Mouse (Mus musculus) hindbrain, embryonic 12.5 days (tissue): Measurements from ENCODE around the gene Dbi. TPM values are rescaled to one million over a fixed set of nuclear protein-coding genes. Genes with fewer than 3 reads are reported as not detected.

Experiments used
- ATAC-seq: fragments of 200-750 bp; cut with Nextera tagmentation; 2 replicates; pipeline ENCODE4 v1.8.0; 2017; ENCODE audit warnings: moderate TSS enrichment; ENCODE audit not compliant: low FRiP score
- H3K27ac ChIP-seq: fragments of 300-500 bp; sonication (generic); 2 replicates; pipeline ENCODE4 v1.5.1; 2016; ENCODE audit warnings: mild to moderate bottlenecking
- H3K27me3 ChIP-seq: fragments of 300-500 bp; sonication (generic); 2 replicates; pipeline ENCODE4 v1.6.1; 2016; ENCODE audit warnings: mild to moderate bottlenecking
- H3K36me3 ChIP-seq: fragments of 300-500 bp; sonication (generic); 2 replicates; pipeline ENCODE4 v1.6.1; 2016; ENCODE audit warnings: mild to moderate bottlenecking
- H3K4me1 ChIP-seq: fragments of 300-500 bp; sonication (generic); 2 replicates; pipeline ENCODE4 v1.6.1; 2016
- H3K4me2 ChIP-seq: fragments of 300-500 bp; sonication (generic); replicated peaks from 2 replicates; pipeline ENCODE4 v1.6.1; 2016; ENCODE audit warnings: mild to moderate bottlenecking
- H3K4me3 ChIP-seq: fragments of 300-500 bp; sonication (generic); 2 replicates; pipeline ENCODE4 v1.5.1; 2016; ENCODE audit warnings: mild to moderate bottlenecking
- H3K9ac ChIP-seq: fragments of 300-500 bp; sonication (generic); 2 replicates; pipeline ENCODE4 v1.6.1; 2016; ENCODE audit warnings: mild to moderate bottlenecking, moderate library complexity
- H3K9me3 ChIP-seq: fragments of 300-500 bp; sonication (generic); replicated peaks from 2 replicates; pipeline ENCODE4 v1.6.1; 2016; ENCODE audit warnings: mild to moderate bottlenecking
- WGBS: fragments of 180-500 bp; shearing (Covaris S2); methylation state at CpG from one replicate; pipeline ENCODE4 v1.1.7; 2016; 5-methylcytosine and 5-hydroxymethylcytosine counted together
- polyA plus RNA-seq: library from polyadenylated mRNA; unstranded; fragments of >200 nt; fragmentation: Nextera tagmentation; extraction: Ambion mirVana; gene quantifications from 2 replicates; pipeline ENCODE4 v1.2.1, GENCODE M21; 2016

The Dbi gene
- polyA plus RNA-seq, 1 experiment from 2014 or later: 680 TPM

DNA sequence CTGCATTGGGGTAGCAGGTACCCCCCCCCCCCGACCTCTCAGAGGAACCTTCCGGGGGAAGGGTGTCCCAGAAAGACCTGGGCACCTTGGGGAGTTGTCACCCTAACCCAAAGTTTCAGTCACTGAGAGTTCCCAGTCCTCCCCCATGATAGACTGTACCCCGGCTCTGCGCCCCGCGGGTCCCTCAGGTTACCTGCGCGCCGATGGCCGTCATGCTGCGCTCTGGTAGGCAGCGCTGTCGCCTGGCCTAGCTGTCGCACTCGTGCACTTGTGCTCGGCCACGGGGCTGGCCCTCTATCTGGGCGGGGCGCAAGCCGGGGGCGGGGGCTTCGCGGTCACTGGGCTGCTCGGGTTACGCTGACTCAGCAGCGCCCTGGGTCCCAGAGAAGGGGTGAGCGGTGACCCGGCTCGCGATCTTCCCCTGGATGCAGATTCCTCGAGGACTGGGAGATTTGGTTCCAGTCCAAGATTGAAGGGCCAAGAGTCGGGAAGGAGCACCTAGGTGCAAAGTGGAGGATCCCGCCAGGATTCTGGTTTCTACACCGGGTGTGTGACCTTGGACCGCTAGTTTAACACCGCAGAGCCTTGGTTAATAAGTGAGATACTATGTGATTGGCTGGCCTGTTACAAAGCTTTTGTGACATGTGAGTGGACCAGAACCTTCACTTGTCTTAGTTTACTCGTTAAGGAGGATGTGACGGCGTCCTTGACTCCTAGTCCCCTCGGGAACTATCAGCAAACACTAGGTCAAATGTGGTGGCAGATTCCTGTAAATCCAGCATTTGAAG is 47.2 kb downstream of the Dbi start, which contains the start of gene Tmem37:
Gene Tmem37 (minus strand): TSS at position 556 of the 788 bp plus-strand sequence.
- peaks cover 21% of the 10 kb centered on the region for H3K4me1 ChIP-seq
- peak within 1 kb of the TSS; percentile 90 for H3K4me2 ChIP-seq
- 2% methylated on average over 40 of the region's 40 CpGs for WGBS
- no peak within 1 kb of the TSS for H3K27ac ChIP-seq
- peak; percentile 57; the same call in 1 of the 2 replicates for ATAC-seq
- no peaks in the 10 kb centered on the region for H3K36me3 ChIP-seq
- peaks cover 41% of the 10 kb centered on the region for H3K27me3 ChIP-seq
- peak within 1 kb of the TSS; percentile 38 for H3K4me3 ChIP-seq
- H3K9me3 ChIP-seq: no peaks in the 10 kb centered on the region
- H3K9ac ChIP-seq: peak within 1 kb of the TSS; percentile 51

DNA sequence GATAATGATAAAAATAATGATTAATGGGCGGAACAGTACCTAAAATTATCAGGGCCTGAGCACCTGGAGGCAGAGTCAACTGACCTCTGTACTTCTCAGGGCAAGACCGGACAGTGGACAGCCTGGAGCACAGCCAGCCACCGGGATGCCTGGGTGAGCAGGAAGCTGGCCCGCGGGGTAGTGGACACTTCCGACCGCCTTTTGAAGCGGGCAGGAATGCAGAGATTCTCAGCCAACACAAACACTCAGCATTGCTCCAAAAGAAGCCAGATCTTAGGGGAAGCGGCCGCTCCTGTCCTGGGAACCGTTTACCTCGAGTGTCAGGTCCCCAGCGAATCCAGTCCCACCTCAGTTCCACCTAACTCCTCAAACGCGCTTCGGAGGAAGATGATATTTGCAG is 48.0 kb downstream of the Dbi start:
- ATAC-seq: no peak
- H3K36me3 ChIP-seq: no peaks in the 10 kb centered on the region
- no peak overlapping the region for H3K27ac ChIP-seq
- peak overlapping the region; percentile 38; the same call in 1 of the 2 replicates for H3K4me3 ChIP-seq
- 15% methylated on average over 16 of the region's 16 CpGs for WGBS
- H3K4me1 ChIP-seq: peaks cover 21% of the 10 kb centered on the region
- H3K9me3 ChIP-seq: no peaks in the 10 kb centered on the region
- peak overlapping the region; percentile 51 for H3K9ac ChIP-seq
- H3K4me2 ChIP-seq: peak overlapping the region; percentile 90
- H3K27me3 ChIP-seq: peaks cover 41% of the 10 kb centered on the region

- Histone ChIP-seq H3K4me3 (no peak overlapping the region), H3K9ac (no peak overlapping the region), H3K4me2 (no peak overlapping the region), H3K4me1 (peaks cover 17% of the 10 kb centered on the region), H3K27me3 (peaks cover 41% of the 10 kb centered on the region), H3K9me3 (no peaks in the 10 kb centered on the region), H3K36me3 (no peaks in the 10 kb centered on the region), H3K27ac (no peak overlapping the region)
- no peak for ATAC-seq
- 85% methylated on average over 4 of the region's 4 CpGs for WGBS
Measured at GRCm38 (mm10) chr1:120071133-120071532, 49.7 kb downstream of the Dbi start.

DNA sequence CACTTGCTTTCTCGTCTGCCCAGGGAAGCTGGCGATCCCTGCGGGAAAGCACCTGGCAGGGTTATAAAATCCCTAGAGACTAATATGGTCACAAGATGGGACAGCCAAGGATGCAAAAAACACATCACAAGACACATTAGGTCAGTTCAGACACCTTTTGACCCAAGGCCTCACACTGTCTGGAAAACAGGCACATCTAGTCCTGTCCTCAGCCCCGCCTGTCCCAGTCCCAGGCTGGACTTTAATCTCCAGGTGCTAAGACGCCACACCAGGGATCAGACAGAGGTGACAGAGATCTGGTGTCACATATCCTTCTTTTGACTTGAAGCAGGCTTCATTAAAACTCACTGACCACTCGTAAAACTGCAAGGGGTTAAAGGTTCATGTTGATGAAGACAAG is 50.7 kb downstream of the Dbi start:
- Histone ChIP-seq H3K4me2 (no peak overlapping the region), H3K27ac (no peak overlapping the region), H3K9ac (no peak overlapping the region), H3K36me3 (no peaks in the 10 kb centered on the region), H3K4me1 (peaks cover 17% of the 10 kb centered on the region), H3K4me3 (no peak overlapping the region), H3K9me3 (no peaks in the 10 kb centered on the region), H3K27me3 (peaks cover 40% of the 10 kb centered on the region)
- 61% methylated on average over 6 of the region's 6 CpGs for whole genome bisulfite sequencing
- no peak for ATAC-seq

DNA sequence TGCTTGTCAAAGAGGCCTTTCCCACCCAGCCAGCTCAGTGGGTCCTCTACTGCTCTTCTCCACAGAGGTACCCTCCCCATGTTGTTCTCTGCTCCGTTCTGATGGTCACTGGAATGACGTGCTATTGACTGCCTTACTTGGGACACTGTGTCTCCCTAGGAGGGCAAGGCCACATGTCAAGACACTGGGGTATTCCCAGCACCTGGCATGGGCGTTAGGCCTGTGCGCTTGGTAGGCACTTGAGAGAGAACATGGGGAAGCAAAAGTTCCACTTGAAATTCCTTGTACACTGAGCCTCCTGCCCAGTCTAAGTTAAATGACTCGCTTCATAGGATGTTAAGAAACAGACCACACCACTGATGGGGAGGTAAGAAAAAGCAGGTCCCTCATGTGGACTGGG is 51.8 kb downstream of the Dbi start:
- Histone ChIP-seq H3K4me1 (peaks cover 16% of the 10 kb centered on the region), H3K9ac (no peak overlapping the region), H3K4me3 (no peak overlapping the region), H3K36me3 (no peaks in the 10 kb centered on the region), H3K27ac (no peak overlapping the region), H3K9me3 (no peaks in the 10 kb centered on the region), H3K27me3 (peaks cover 30% of the 10 kb centered on the region), H3K4me2 (no peak overlapping the region)
- ATAC-seq: no peak
- 89% methylated on average over 5 of the region's 5 CpGs for WGBS

DNA sequence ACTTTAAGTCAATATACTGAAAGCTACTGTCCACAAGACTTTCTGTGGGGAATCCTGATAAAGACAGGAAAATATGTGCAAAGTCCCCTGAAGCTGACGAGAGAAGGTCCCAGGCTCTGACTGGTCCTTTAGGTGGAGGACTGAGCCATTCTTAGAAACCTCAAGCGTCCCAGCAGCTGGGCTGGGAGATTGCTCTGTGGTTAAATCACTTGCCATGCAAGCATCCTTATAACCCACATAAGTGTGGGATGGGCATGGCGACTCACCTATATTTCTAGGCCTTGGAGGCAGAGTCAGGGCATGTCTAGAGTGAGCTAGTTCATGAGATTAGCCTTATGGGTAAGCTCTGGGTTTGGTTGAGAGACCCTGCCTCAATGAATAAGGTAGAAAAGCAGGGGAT is 54.3 kb downstream of the Dbi start:
- Histone ChIP-seq H3K9ac (no peak overlapping the region), H3K4me1 (no peaks in the 10 kb centered on the region), H3K27me3 (peaks cover 5% of the 10 kb centered on the region), H3K27ac (no peak overlapping the region), H3K4me2 (no peak overlapping the region), H3K36me3 (no peaks in the 10 kb centered on the region), H3K9me3 (no peaks in the 10 kb centered on the region), H3K4me3 (no peak overlapping the region)
- ATAC-seq: no peak
- WGBS: 86% methylated on average over 3 of the region's 3 CpGs

DNA sequence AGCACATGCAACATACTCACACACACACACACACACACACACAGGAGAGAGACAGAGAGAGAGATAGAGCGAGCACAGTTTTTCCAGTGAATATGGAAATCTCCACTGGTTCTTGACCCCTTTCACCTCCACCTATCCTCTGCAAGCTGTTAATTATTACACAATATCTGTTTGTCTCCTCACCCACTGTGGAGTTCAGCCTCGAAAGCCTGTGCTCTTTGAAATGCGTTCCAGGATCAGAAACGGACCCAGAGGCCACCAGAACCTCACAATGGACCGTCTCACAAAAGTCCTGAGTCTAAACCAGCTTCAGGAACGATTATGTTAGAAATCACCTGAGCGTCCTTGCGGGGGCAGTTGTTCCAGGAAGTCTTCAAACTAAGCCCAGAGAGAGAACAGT is 54.7 kb downstream of the Dbi start:
- 80% methylated on average over 8 of the region's 8 CpGs for WGBS

DNA sequence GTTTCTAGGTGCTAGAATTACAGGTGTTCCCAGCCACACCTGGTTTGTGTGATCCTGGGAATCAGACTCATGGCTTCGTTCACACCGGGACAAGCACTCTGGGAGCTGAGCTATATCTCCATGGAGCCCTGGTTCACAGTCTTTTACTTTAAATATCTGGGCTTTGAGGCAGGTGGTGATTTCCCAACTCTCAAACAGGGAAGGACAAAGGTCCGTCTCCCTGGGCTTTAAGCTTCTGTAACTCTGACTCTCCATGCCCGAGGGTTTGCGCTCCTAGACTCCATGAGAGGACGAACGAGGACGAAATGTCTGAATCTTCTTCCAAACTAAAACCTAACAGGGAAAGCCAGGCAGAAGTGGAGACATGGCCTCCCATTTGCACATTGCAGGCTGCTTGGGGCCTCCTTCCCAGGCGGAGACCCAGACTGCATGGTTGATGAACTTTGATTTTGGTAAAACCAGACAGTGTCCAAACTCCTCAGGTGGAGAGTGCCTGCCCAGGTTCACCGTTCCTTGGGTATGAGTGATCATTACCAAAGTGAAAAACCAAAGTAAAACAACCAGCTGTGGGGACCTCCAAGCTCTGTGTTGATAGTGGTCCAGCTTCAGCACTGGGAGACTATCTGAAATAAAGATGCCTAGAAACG is 56.7 kb downstream of the Dbi start:
- Histone ChIP-seq H3K27ac (no peak overlapping the region), H3K9me3 (no peaks in the 10 kb centered on the region), H3K4me1 (no peaks in the 10 kb centered on the region), H3K9ac (no peak overlapping the region), H3K27me3 (no peaks in the 10 kb centered on the region), H3K4me3 (no peak overlapping the region), H3K4me2 (no peak overlapping the region), H3K36me3 (no peaks in the 10 kb centered on the region)
- WGBS: 92% methylated on average over 11 of the region's 11 CpGs
- ATAC-seq: no peak

More for the DNA sequence above, 54.7 kb downstream of the Dbi start:
- H3K27ac ChIP-seq: no peak overlapping the region
- no peak overlapping the region for H3K4me2 ChIP-seq
- ATAC-seq: no peak
- no peaks in the 10 kb centered on the region for H3K9me3 ChIP-seq
- H3K4me3 ChIP-seq: no peak overlapping the region
- H3K36me3 ChIP-seq: no peaks in the 10 kb centered on the region
- no peak overlapping the region for H3K9ac ChIP-seq
- H3K27me3 ChIP-seq: 0 out of 2 replicates have a peak, but pooled peaks cover under 1% of the 10 kb centered on the region
- no peaks in the 10 kb centered on the region for H3K4me1 ChIP-seq

Other genes with a start within 250 kb of the Dbi start
- 8.4 and 9.3 TPM in 2 replicates for gene Tmem177, start 207.9 kb downstream of the Dbi start, polyA plus RNA-seq
- gene Cfap221, start 123.8 kb downstream of the Dbi start, polyA plus RNA-seq: 0.23 and 0.56 TPM in 2 replicates
- 0.78 and 1.0 TPM in 2 replicates for gene Sctr, start 114.2 kb downstream of the Dbi start, polyA plus RNA-seq
- 7.5 and 8.7 TPM in 2 replicates for gene Tmem37, start 47.0 kb downstream of the Dbi start, polyA plus RNA-seq
- 17.0 and 22.6 TPM in 2 replicates for gene 3110009E18Rik, start 109 bp upstream of the Dbi start, polyA plus RNA-seq
- gene Steap3, start 151.6 kb upstream of the Dbi start, polyA plus RNA-seq: 2.4 and 3.6 TPM in 2 replicates
- gene C1ql2, start 219.5 kb upstream of the Dbi start, polyA plus RNA-seq: 2.7 and 3.3 TPM in 2 replicates